Mouse (Mus musculus) neural tube, embryonic 12.5 days (tissue): Measurements from ENCODE around the gene Tigd4. TPM values are rescaled to one million over a fixed set of nuclear protein-coding genes. Genes with fewer than 3 reads are reported as not detected.

Experiments
- ATAC-seq: fragments of 200-750 bp; cut with Nextera tagmentation; 2 replicates; pipeline ENCODE4 v1.8.0; 2017; ENCODE audit warnings: low read depth, mild to moderate bottlenecking, moderate TSS enrichment, moderate library complexity; ENCODE audit not compliant: low FRiP score
- H3K27ac ChIP-seq: fragments of 300-500 bp; sonication (generic); 2 replicates; pipeline ENCODE4 v1.5.1; 2016
- H3K27me3 ChIP-seq: fragments of 300-500 bp; sonication (generic); replicated peaks from 2 replicates; pipeline ENCODE4 v1.6.1; 2016; ENCODE audit warnings: mild to moderate bottlenecking
- H3K36me3 ChIP-seq: fragments of 300-500 bp; sonication (generic); 2 replicates; pipeline ENCODE4 v1.6.1; 2016; ENCODE audit warnings: mild to moderate bottlenecking
- H3K4me1 ChIP-seq: fragments of 300-500 bp; sonication (generic); 2 replicates; pipeline ENCODE4 v1.6.1; 2016
- H3K4me2 ChIP-seq: fragments of 300-500 bp; sonication (generic); replicated peaks from 2 replicates; pipeline ENCODE4 v1.6.1; 2016; ENCODE audit warnings: mild to moderate bottlenecking
- H3K4me3 ChIP-seq: fragments of 300-500 bp; sonication (generic); 2 replicates; pipeline ENCODE4 v1.5.1; 2016
- H3K9ac ChIP-seq: fragments of 300-500 bp; sonication (generic); 2 replicates; pipeline ENCODE4 v1.6.1; 2016; ENCODE audit warnings: mild to moderate bottlenecking
- H3K9me3 ChIP-seq: fragments of 300-500 bp; sonication (generic); 2 replicates; pipeline ENCODE4 v1.6.1; 2016; ENCODE audit warnings: mild to moderate bottlenecking
- WGBS: fragments of 180-500 bp; shearing (Covaris S2); methylation state at CpG from one replicate; pipeline ENCODE4 v1.1.7; 2016; 5-methylcytosine and 5-hydroxymethylcytosine counted together
- polyA plus RNA-seq: library from polyadenylated mRNA; unstranded; fragments of >200 nt; fragmentation: Nextera tagmentation; extraction: Ambion mirVana; gene quantifications from 2 replicates; pipeline ENCODE4 v1.2.1, GENCODE M21; 2016

Gene Tigd4
- polyA plus RNA-seq, 1 experiment from 2014 or later: 0.05 TPM

DNA sequence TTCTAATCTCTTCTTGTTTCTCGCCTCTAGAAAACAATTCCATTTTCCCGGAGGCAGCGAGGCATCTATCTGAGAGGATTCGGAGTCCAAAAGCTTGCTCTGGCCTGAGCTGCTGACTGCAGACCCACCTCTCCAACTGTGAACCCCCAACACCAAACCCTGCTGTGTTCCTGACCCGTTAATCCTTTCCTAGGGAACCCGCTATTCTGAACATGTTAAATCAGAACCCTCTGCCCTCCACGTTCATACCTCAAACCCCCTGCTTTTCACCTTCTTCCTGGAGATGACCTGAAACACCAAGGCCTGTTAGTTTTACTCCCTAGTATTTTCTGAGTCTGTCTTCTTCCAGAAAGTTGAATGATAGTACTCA lies 22.5 kb downstream of the Tigd4 start:
- no peaks in the 10 kb centered on the region for H3K9me3 ChIP-seq
- H3K4me3 ChIP-seq: no peak overlapping the region
- WGBS: 46% methylated on average over 7 of the region's 7 CpGs
- H3K27ac ChIP-seq: no peak overlapping the region
- H3K4me2 ChIP-seq: no peak overlapping the region
- H3K27me3 ChIP-seq: no peaks in the 10 kb centered on the region
- H3K9ac ChIP-seq: no peak overlapping the region
- no peak for ATAC-seq
- no peaks in the 10 kb centered on the region for H3K36me3 ChIP-seq
- no peaks in the 10 kb centered on the region for H3K4me1 ChIP-seq

DNA sequence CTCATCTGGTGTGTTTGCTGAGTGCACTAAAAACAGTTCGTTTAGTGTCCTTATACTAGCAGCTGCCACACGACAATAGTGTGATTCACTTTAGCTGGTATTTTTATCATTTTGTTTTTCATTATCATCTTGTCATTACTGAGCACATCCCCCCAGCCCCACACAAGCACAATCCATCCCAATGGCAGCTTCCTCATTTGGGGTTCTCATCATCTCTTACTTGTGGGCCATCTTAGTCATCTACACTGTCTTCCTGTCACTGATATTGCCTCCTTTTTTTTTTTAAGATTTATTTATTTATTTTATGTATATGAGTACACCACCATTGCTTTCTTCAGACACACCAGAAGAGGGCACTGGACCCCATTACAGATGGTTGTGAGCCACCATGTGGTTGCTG lies 25.3 kb downstream of the Tigd4 start:
- Histone ChIP-seq H3K27me3 (no peaks in the 10 kb centered on the region), H3K27ac (no peak overlapping the region), H3K4me2 (no peak overlapping the region), H3K9me3 (no peaks in the 10 kb centered on the region), H3K4me3 (no peak overlapping the region), H3K9ac (no peak overlapping the region), H3K4me1 (no peaks in the 10 kb centered on the region), H3K36me3 (no peaks in the 10 kb centered on the region)
- no peak for ATAC-seq
- WGBS: 85% methylated on average over 2 of the region's 2 CpGs

DNA sequence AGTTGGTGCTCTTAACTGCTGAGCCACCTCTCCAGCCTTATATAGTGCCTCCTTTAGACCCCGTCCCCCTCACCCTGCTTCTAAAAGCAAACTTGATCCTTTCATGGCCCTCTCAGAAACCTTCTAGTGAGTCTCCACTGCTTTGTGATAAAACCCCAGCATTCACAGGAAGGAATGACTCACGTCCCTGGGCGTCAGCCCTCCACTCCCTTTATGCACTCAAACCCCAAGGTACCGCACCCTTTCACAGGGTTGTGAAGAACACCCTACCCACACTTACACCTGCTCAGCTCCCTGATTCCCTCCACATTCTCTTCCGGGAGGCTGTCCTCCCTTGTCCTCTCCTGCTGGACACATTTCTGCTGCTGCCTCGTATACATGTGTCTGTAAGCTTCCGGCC lies 25.7 kb downstream of the Tigd4 start:
- Histone ChIP-seq H3K4me1 (no peaks in the 10 kb centered on the region), H3K4me2 (no peak overlapping the region), H3K27me3 (no peaks in the 10 kb centered on the region), H3K9ac (no peak overlapping the region), H3K9me3 (no peaks in the 10 kb centered on the region), H3K36me3 (no peaks in the 10 kb centered on the region), H3K27ac (no peak overlapping the region), H3K4me3 (no peak overlapping the region)
- no peak for ATAC-seq
- WGBS: 97% methylated on average over 7 of the region's 7 CpGs

DNA sequence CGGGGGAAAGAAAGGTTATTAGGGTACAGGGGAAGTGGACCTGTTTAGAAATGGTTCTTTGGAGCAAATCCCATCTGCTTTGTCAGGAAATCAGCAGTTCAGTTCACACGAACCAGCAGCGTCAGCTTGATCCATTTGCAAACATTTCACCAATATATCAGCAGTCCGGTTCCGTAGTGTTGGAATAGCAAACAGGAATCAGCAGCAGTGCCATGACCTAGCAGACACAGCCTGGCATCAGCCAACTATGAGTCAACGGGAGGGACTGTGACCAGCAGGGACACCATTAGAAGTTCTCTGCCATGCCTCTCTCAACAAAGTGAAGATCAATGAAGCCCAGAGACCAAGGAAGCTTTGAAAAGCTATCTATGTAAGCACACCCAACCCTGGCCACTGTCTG lies 26.4 kb downstream of the Tigd4 start:
- no peak overlapping the region for H3K9ac ChIP-seq
- no peaks in the 10 kb centered on the region for H3K4me1 ChIP-seq
- H3K4me3 ChIP-seq: no peak overlapping the region
- no peak overlapping the region for H3K4me2 ChIP-seq
- no peak overlapping the region for H3K27ac ChIP-seq
- no peaks in the 10 kb centered on the region for H3K27me3 ChIP-seq
- ATAC-seq: no peak
- no peaks in the 10 kb centered on the region for H3K9me3 ChIP-seq
- no peaks in the 10 kb centered on the region for H3K36me3 ChIP-seq
- 94% methylated on average over 6 of the region's 6 CpGs for WGBS

DNA sequence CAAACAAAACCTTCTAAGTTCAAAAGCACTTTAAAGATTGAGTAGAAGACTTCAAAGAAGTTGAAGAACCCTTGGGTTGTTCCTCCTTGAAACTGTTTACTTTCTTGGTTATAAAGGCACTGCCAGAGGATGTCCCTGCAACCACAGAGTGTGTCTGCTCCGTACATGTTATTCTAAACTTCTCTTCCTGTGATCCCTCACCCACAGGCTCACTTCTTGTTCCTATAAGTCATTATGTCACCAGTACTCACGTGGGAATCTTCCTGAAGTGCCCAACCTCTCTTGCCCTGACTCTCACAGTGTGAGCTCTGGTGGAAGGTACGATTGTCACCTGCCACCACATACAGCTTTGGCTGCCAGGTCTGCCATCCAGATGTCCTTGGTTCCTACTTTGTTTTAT lies 28.7 kb downstream of the Tigd4 start:
- 60% methylated on average over 3 of the region's 3 CpGs for WGBS
- Histone ChIP-seq H3K4me3 (no peak overlapping the region), H3K9me3 (no peaks in the 10 kb centered on the region), H3K9ac (no peak overlapping the region), H3K27ac (no peak overlapping the region), H3K36me3 (no peaks in the 10 kb centered on the region), H3K27me3 (no peaks in the 10 kb centered on the region), H3K4me1 (no peaks in the 10 kb centered on the region), H3K4me2 (no peak overlapping the region)
- no peak for ATAC-seq

DNA sequence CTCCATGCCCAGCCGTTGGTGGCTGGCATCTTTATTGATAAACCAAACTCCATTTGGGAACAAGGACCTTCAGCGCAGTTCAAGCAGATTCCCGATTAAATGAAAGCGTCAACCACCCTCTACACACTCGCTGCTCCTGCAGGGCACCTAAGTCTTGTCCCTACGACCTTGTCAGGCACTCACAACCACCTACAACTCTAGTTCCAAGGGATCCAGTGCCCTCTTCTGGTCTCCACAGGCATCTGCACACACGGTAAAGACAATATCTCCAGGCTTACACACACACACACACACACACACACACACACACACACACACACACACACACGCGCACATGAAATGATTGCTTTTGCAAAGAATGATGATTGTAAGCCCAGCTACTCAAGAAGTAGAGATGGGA lies 38.2 kb downstream of the Tigd4 start:
- Histone ChIP-seq H3K27ac (no peak overlapping the region), H3K36me3 (no peaks in the 10 kb centered on the region), H3K9ac (no peak overlapping the region), H3K4me2 (no peak overlapping the region), H3K4me1 (no peaks in the 10 kb centered on the region), H3K4me3 (no peak overlapping the region), H3K9me3 (no peaks in the 10 kb centered on the region), H3K27me3 (no peaks in the 10 kb centered on the region)
- 95% methylated on average over 9 of the region's 9 CpGs for WGBS
- ATAC-seq: no peak

DNA sequence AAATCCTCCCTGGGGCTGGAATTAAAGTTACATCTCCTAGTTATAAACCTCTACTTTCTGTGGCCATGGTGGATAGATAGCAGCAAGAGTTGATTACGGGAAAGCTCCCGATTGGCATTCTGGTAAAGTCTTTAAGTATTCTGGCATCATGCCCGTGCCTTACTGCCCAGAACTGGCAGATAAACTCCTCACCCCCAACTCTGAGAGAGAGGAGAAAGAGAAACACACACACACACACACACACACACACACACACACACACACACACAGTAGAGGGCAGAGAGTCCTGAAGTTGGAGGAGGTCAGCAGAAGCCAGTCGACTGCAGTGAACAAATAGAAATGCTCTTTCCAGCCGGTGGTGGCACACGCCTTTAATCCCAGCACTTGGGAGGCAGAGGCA lies 43.7 kb downstream of the Tigd4 start:
- no peak overlapping the region for H3K4me3 ChIP-seq
- no peak overlapping the region for H3K9ac ChIP-seq
- H3K4me1 ChIP-seq: no peaks in the 10 kb centered on the region
- H3K9me3 ChIP-seq: no peaks in the 10 kb centered on the region
- H3K36me3 ChIP-seq: no peaks in the 10 kb centered on the region
- no peak overlapping the region for H3K27ac ChIP-seq
- no peaks in the 10 kb centered on the region for H3K27me3 ChIP-seq
- no peak for ATAC-seq
- 81% methylated on average over 6 of the region's 6 CpGs for WGBS
- H3K4me2 ChIP-seq: no peak overlapping the region

DNA sequence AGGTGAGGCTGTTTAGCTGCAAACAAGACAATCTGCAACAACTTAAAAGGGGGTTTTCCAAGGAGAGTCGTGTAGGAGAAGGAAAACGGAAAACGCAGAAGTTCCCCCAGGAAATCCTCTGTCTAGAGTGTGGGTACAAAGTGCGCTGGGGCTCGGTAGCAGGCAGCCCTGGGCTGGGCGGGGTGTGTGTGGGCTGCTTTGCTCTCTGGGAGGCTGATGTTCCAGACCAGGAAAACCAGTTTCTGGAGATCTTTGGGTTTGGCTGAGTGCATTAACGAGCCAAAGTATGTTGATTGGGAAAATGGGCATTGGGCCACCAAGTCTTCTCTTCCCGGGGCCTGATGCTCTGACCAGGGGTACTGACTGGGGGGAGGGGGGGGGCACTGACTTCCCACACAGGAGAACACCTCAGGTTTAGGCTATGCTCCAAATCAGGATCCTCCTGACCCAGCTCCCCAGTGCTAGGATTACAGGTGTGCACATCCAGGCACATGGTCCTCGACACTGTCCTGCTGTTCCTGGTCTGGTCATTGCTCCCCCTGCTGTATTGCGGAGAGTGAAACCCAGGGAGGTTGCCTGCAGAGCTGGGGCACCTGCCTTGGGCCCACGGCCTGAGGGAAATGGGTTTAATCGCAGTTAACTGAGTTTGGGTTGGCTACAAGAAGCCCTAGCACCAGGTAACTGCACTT lies 44.7 kb downstream of the Tigd4 start:
- no peaks in the 10 kb centered on the region for H3K4me1 ChIP-seq
- H3K4me2 ChIP-seq: no peak overlapping the region
- WGBS: 69% methylated on average over 12 of the region's 12 CpGs
- no peaks in the 10 kb centered on the region for H3K27me3 ChIP-seq
- no peaks in the 10 kb centered on the region for H3K9me3 ChIP-seq
- H3K36me3 ChIP-seq: no peaks in the 10 kb centered on the region
- no peak for ATAC-seq
- H3K27ac ChIP-seq: no peak overlapping the region
- H3K4me3 ChIP-seq: no peak overlapping the region
- H3K9ac ChIP-seq: no peak overlapping the region

DNA sequence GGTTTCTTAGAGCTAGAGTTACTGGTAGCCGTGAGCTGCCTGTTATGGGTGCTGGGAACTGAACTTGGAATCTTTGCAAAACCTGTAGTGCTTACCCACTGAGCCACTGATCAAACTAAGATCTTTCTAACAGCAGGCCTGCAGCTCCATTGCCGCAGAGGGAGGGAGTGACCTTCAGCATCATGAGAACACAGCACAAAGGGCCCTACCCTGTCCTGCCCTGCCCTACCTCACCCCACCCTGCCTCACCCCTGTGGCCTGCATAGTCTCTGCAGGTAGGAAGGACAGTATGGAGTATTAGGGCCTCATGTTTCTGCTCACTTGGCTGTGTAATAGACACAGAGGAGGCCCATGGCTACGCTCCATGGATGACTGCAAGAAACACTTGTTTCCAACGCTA lies 45.5 kb downstream of the Tigd4 start:
- Histone ChIP-seq H3K4me3 (no peak overlapping the region), H3K36me3 (no peaks in the 10 kb centered on the region), H3K4me1 (no peaks in the 10 kb centered on the region), H3K9me3 (no peaks in the 10 kb centered on the region), H3K9ac (no peak overlapping the region), H3K27ac (no peak overlapping the region), H3K4me2 (no peak overlapping the region), H3K27me3 (no peaks in the 10 kb centered on the region)
- WGBS: 79% methylated on average over 4 of the region's 4 CpGs
- ATAC-seq: no peak

DNA sequence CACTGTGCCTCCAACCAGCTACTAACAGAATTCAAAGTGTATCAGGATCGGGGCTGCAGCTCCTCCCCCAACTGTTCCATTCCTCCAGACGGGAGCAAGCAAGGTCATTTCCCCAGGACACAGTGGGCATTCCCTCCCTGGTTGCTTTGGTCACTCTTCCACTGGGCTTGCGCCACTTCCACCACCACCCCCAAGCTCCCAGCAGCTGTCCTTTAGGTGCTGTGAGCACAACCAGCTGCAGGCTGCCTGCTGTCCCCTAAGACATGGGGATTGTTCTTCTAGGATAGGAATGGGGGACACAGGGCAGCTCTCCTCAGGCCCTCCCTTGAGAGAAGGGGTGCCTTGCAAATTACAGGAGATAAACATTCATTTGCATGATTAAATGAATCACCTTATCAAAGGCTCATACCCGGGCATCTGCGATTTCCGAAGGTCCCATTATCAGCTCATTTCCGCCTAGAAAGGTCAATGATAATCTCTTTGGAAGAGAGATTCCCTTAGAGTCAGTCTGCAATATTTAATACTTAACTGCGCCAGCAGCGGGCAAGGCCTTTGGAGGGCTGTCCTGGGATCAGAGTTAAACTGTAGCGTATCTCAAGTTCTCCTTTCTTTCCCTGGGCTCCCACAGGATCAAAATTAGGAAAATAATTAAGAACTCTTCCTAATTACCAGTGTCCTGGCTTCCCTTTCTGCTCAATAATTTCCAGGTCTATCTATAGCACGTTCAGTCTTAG lies 46.6 kb downstream of the Tigd4 start:
- no peak overlapping the region for H3K9ac ChIP-seq
- H3K36me3 ChIP-seq: no peaks in the 10 kb centered on the region
- no peak overlapping the region for H3K27ac ChIP-seq
- H3K4me2 ChIP-seq: no peak overlapping the region
- no peaks in the 10 kb centered on the region for H3K9me3 ChIP-seq
- H3K4me3 ChIP-seq: no peak overlapping the region
- H3K27me3 ChIP-seq: no peaks in the 10 kb centered on the region
- no peaks in the 10 kb centered on the region for H3K4me1 ChIP-seq
- ATAC-seq: no peak
- WGBS: 47% methylated on average over 11 of the region's 11 CpGs

DNA sequence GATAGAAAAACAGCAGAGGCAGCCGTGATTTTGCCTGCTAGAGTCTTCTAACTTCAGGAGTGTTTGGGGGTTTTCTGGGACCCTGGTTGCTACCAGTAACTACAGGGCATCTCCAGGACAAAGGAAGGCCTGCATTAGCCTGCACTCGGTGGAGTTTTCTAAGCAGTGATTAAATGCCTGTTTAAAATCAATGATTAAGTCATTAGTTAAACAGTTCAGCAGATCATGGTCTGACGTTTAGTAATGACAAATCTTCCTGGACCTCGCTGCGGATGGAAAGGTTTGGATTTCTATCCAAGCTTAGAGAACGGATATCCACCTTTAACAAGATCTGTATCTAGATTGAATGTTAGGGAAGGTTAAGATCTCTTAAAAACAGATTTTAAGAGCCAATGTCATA lies 47.2 kb downstream of the Tigd4 start:
- H3K9ac ChIP-seq: no peak overlapping the region
- no peaks in the 10 kb centered on the region for H3K4me1 ChIP-seq
- no peaks in the 10 kb centered on the region for H3K27me3 ChIP-seq
- H3K36me3 ChIP-seq: no peaks in the 10 kb centered on the region
- no peak overlapping the region for H3K4me3 ChIP-seq
- no peaks in the 10 kb centered on the region for H3K9me3 ChIP-seq
- H3K27ac ChIP-seq: no peak overlapping the region
- ATAC-seq: no peak
- 41% methylated on average over 6 of the region's 6 CpGs for WGBS
- H3K4me2 ChIP-seq: no peak overlapping the region

DNA sequence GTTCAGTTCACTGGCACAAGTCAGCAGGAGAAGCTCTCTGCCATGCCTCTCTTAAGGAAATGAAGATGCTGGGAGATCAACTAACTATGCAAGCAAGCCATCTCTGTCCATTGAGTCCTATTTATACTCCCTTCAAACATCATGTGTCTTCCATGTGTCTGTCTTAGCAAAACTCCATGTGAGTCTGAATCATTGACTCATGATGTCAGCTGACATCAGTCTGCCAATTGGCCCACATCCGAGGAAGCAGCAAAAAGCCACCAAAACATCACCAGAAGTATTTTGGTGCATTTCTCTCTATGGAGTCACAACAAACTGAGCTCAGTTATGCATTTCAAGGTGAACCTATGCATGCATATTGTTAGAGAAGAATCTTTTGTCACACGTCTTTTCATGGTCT lies 48.0 kb downstream of the Tigd4 start:
- Histone ChIP-seq H3K4me2 (no peak overlapping the region), H3K9me3 (no peaks in the 10 kb centered on the region), H3K27ac (no peak overlapping the region), H3K9ac (no peak overlapping the region), H3K36me3 (no peaks in the 10 kb centered on the region), H3K27me3 (no peaks in the 10 kb centered on the region), H3K4me3 (no peak overlapping the region), H3K4me1 (peaks cover 8% of the 10 kb centered on the region)
- ATAC-seq: no peak
- 89% methylated on average over 2 of the region's 2 CpGs for WGBS

DNA sequence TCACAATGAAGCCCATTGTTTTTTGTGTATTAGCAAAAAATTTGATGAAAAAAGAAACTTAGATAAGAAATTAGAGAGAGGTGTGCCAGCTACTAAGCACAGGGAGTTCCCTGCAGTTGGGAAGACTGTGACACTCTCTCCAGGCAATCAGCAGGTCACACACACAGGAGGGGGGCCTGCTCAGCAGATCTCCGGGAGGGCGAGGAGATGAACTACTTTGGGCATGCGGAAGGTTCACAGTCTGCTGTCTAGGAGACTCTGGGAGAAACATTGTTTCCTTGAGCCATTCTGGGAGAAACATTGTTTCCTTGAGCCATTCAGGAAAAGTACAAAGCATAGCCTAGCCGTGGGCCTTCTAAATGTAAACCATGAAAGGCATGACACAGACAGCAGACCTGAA lies 49.6 kb downstream of the Tigd4 start:
- Histone ChIP-seq H3K9me3 (no peaks in the 10 kb centered on the region), H3K4me1 (peaks cover 8% of the 10 kb centered on the region), H3K27me3 (no peaks in the 10 kb centered on the region), H3K27ac (no peak overlapping the region), H3K4me2 (no peak overlapping the region), H3K9ac (no peak overlapping the region), H3K4me3 (no peak overlapping the region), H3K36me3 (no peaks in the 10 kb centered on the region)
- no peak for ATAC-seq
- WGBS: 50% methylated on average over 4 of the region's 4 CpGs
